Mouse (Mus musculus) stomach, embryonic 15.5 days (tissue): ENCODE measurements around the gene Mrpl40. TPM values are rescaled to one million over a fixed set of nuclear protein-coding genes. Genes with fewer than 3 reads are reported as not detected.
A peak's percentile ranks its signal among the peaks of the same experiment; 100 is the strongest.

ENCODE experiments used
- ATAC-seq: fragments of 200-750 bp; cut with Nextera tagmentation; 2 replicates; pipeline ENCODE4 v1.8.0; 2017; ENCODE audit warnings: low read depth, moderate number of reproducible peaks, moderate TSS enrichment; ENCODE audit not compliant: insufficient read depth, low FRiP score
- H3K27ac ChIP-seq: fragments of 300-500 bp; sonication (generic); 2 replicates; pipeline ENCODE4 v1.5.1; 2015; ENCODE audit warnings: mild to moderate bottlenecking, inconsistent platforms
- H3K27me3 ChIP-seq: fragments of 300-500 bp; sonication (generic); replicated peaks from 2 replicates; pipeline ENCODE4 v1.6.1; 2015; ENCODE audit warnings: inconsistent platforms
- H3K36me3 ChIP-seq: fragments of 300-500 bp; sonication (generic); 2 replicates; pipeline ENCODE4 v1.6.1; 2015; ENCODE audit warnings: inconsistent platforms
- H3K4me1 ChIP-seq: fragments of 300-500 bp; sonication (generic); 2 replicates; pipeline ENCODE4 v1.6.1; 2015; ENCODE audit warnings: inconsistent platforms
- H3K4me2 ChIP-seq: fragments of 300-500 bp; sonication (generic); 2 replicates; pipeline ENCODE4 v1.6.1; 2015; ENCODE audit warnings: mild to moderate bottlenecking, inconsistent platforms
- H3K4me3 ChIP-seq: fragments of 300-500 bp; sonication (generic); replicated peaks from 2 replicates; pipeline ENCODE4 v1.5.1; 2015; ENCODE audit warnings: inconsistent platforms
- H3K9ac ChIP-seq: fragments of 300-500 bp; sonication (generic); 2 replicates; pipeline ENCODE4 v1.6.1; 2015; ENCODE audit warnings: inconsistent platforms
- H3K9me3 ChIP-seq: fragments of 300-500 bp; sonication (generic); 2 replicates; pipeline ENCODE4 v1.6.1; 2016; ENCODE audit warnings: inconsistent platforms
- WGBS: fragments of 180-500 bp; shearing (Covaris S2); methylation state at CpG from one replicate; pipeline ENCODE4 v1.1.7; 2015; 5-methylcytosine and 5-hydroxymethylcytosine counted together
- polyA plus RNA-seq: library from polyadenylated mRNA; unstranded; fragments of >200 nt; fragmentation: Nextera tagmentation; extraction: Ambion mirVana; gene quantifications from 2 replicates; pipeline ENCODE4 v1.2.1, GENCODE M21; 2015

The Mrpl40 gene
- 97.6 and 105 TPM in 2 replicates for polyA plus RNA-seq

DNA sequence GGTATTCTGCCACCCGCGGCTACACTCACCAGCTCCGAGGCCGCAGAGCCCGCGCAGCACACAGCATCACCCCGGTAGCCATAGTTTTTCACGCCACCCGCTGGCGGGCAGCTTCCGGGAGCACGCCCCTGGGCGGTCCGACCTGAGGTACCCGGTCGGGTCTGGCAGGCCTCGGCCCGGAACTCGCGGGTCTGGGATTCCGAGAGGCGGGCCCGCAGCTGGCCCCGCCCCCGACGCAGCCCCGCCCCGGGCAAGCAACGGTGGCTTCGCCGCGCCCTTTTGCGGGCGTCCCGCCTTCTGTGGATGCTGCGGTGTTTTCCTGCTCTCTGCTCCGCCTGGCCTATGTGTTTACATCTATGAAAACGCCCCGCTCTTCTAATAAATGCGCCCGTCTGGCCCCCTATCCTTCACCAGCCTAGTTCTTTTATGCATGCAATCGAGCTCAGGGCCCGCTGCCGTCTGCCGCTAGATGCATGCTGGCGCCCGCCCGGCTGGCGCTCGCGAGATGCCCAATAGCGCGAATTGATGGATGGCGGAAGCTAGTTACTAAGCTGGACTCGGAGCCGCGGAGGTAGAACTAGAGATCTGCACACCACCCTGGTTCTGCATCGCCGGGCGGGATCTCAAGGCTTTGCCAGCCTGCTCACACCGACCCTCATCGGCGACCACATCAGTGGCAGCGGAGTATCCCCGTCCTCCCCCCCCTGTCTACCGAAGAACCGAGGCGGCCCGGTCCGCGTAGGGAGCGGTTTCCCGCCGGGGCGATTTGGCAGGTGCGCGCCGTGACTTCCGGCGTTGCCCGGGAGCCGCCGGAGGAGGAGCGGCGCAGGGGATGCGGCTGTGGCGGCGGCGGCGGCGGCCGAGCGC, at the start of gene Mrpl40, which contains the start of gene Hira:
Gene Mrpl40, minus strand, starts transcription at position 421 of the 867 bp plus-strand sequence.
Gene Hira, plus strand, starts transcription at position 596 of the 867 bp plus-strand sequence.
- Histone ChIP-seq H3K9ac (peak within 1 kb of the TSS; percentile 87), H3K9me3 (no peaks in the 10 kb centered on the region), H3K27me3 (no peaks in the 10 kb centered on the region), H3K4me1 (peaks cover 11% of the 10 kb centered on the region), H3K4me2 (peak within 1 kb of the TSS; percentile 80), H3K36me3 (peaks cover 16% of the 10 kb centered on the region), H3K4me3 (peak within 1 kb of the TSS; percentile 93), H3K27ac (peak within 1 kb of the TSS; percentile 97)
- peak; percentile 95 for ATAC-seq
- WGBS, result under 1% methylated on average over 93 of the region's 93 CpGs

DNA sequence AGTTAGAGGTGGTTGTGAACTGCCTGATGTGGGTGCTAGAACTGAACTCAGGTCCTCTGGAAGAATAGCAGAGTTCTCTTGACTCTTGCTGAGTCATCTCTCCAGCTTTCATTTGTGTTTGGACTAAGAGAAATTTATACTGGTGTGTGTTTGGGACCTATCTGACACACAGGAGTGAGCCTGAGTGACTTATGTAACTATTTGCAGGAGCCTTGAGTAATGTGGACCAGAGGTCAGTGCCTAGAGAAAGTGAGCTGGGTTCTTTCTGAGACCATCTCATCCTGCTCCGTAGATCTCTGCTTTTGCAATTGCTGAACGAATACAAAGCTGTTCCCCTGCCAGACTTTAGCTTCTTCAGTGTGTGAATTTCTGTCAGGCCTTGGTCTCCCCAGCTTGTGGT, 45.1 kb upstream of the Mrpl40 start:
- WGBS, result 89% methylated on average over 2 of the region's 2 CpGs
- no peak overlapping the region for H3K27ac ChIP-seq
- no peaks in the 10 kb centered on the region for H3K4me1 ChIP-seq
- no peaks in the 10 kb centered on the region for H3K9me3 ChIP-seq
- no peak overlapping the region for H3K9ac ChIP-seq
- no peak overlapping the region for H3K4me3 ChIP-seq
- no peaks in the 10 kb centered on the region for H3K27me3 ChIP-seq
- no peak overlapping the region for H3K4me2 ChIP-seq
- peaks cover 25% of the 10 kb centered on the region for H3K36me3 ChIP-seq
- ATAC-seq, result no peak

DNA sequence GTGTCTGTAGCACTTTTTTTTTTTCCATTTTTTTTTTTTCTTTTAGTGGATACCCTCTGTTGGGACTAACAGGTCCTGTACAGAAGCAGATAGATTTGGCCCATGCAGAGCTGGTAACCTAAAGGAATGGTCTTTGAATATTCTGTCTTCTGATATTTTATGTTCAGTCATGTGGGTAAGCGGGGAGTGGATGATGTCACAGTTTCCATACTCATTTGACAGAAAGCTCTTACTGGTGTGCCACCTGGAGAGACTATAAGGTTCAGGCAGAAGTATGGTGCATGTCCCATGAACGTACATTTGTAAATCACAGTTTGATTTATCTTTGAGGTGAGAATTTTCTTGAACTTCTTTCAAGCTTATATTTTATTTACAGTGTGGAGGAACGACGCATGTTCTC, 39.4 kb upstream of the Mrpl40 start:
- Histone ChIP-seq H3K9me3 (no peaks in the 10 kb centered on the region), H3K36me3 (peaks cover 18% of the 10 kb centered on the region; the same call in 1 of the 2 replicates), H3K9ac (no peak overlapping the region), H3K4me1 (no peaks in the 10 kb centered on the region), H3K27me3 (no peaks in the 10 kb centered on the region), H3K4me3 (no peak overlapping the region), H3K4me2 (no peak overlapping the region), H3K27ac (no peak overlapping the region)
- no peak for ATAC-seq
- 88% methylated on average over 4 of the region's 4 CpGs for WGBS

DNA sequence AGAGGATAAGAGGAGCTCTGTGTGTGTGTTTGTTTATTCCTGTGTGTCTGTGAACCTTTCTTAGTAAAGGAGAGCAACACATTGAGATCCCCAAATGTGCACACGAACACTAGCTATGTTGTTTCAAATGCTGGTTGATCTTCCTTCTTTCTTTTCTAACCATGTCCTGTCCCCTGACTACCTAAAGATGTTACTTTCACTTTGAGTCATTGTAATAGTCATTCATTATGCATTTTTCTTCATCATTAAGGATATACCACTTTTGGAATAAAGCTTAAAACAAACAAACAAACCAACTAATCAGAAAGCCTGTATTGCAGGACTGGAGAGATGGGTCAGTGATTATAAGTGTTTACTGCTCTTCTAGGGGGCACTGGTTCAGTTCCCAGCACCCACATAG, 29.0 kb upstream of the Mrpl40 start:
- no peak overlapping the region for H3K4me3 ChIP-seq

DNA sequence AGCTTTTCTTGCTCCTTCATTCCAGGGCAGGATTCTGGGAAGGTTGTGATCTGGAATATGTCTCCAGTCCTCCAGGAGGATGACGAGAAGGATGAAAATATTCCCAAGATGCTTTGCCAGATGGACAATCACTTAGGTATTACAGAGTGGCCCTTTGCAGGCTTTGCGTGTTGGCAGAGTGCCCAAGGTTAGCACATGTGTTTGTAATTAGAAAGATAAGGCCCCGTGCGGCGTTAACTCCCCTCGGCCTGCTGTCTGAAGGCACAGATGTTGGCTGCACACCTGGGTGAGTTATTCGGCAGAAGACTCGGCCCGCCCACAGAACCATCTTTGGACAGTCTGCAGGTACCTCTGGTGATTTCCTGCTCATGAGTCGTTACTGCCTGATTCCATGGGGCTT, 19.8 kb upstream of the Mrpl40 start:
- Histone ChIP-seq H3K4me1 (no peaks in the 10 kb centered on the region), H3K4me2 (no peak overlapping the region), H3K9me3 (no peaks in the 10 kb centered on the region), H3K27me3 (no peaks in the 10 kb centered on the region), H3K27ac (no peak overlapping the region), H3K36me3 (peaks cover 16% of the 10 kb centered on the region), H3K9ac (no peak overlapping the region), H3K4me3 (no peak overlapping the region)
- WGBS, result 57% methylated on average over 10 of the region's 10 CpGs
- ATAC-seq, result peak; percentile 31; the same call in 1 of the 2 replicates

More for the DNA sequence above, 29.0 kb upstream of the Mrpl40 start:
- ATAC-seq, result no peak
- Histone ChIP-seq H3K9me3 (no peaks in the 10 kb centered on the region), H3K27me3 (no peaks in the 10 kb centered on the region), H3K4me1 (no peaks in the 10 kb centered on the region), H3K36me3 (peaks cover 13% of the 10 kb centered on the region; the same call in 1 of the 2 replicates), H3K27ac (no peak overlapping the region), H3K9ac (no peak overlapping the region), H3K4me2 (no peak overlapping the region)
- 95% methylated on average over 1 of the region's 1 CpGs for WGBS

DNA sequence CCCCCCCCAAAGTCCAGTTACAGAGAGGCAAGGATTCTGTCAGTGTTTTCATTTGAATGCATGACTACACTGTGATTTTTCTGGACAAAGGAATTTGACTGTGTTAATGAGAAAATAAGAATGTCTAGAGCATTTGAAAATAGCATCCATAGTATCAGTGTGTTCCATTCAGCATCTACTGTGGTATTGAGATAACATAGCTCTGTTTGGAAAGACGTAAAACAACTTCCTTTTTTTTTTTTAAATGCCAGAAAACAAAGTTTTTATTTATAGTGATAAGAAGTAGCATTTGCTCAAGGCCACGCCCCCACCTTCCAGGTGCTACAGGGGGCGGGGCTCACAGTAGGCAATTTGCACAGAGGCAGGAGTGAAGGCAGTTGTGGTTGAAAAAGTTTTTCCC, 18.6 kb upstream of the Mrpl40 start:
- Histone ChIP-seq H3K27me3 (no peaks in the 10 kb centered on the region), H3K4me2 (no peak overlapping the region), H3K4me3 (no peak overlapping the region), H3K4me1 (no peaks in the 10 kb centered on the region), H3K27ac (no peak overlapping the region), H3K9ac (no peak overlapping the region), H3K36me3 (peaks cover 14% of the 10 kb centered on the region; the same call in 1 of the 2 replicates), H3K9me3 (no peaks in the 10 kb centered on the region)
- ATAC-seq, result no peak
- WGBS, result 79% methylated on average over 3 of the region's 3 CpGs

DNA sequence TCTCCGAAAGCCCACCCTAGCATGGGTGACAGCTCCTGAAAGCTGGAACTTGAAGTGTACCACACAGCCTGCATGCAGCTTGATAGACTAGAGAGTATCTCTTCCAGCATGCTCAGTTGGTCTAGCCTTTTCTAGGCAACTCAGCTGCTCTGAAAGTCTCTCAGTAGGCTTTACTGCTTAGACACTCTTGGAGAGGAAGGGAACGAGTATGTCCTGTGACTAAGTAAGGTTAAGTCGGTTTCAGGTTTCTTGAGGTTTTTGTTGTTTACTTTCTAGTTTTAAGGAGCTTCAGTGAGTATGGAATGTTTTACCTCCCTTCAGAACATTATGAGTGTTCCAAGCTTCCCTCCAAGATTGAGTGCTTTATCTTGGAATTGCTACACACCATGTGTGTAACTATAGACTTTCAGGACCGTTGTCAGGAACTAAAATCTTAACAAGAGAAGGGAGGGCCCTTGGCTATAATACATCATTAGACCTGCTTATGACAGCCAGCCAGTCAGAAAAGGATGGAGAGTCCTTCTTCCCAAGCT, 17.2 kb upstream of the Mrpl40 start:
- no peak for ATAC-seq
- Histone ChIP-seq H3K9me3 (no peaks in the 10 kb centered on the region), H3K4me2 (no peak overlapping the region), H3K27ac (no peak overlapping the region), H3K4me1 (no peaks in the 10 kb centered on the region), H3K36me3 (peaks cover 9% of the 10 kb centered on the region; the same call in 1 of the 2 replicates), H3K27me3 (no peaks in the 10 kb centered on the region), H3K9ac (no peak overlapping the region), H3K4me3 (no peak overlapping the region)
- 67% methylated on average over 4 of the region's 4 CpGs for WGBS

DNA sequence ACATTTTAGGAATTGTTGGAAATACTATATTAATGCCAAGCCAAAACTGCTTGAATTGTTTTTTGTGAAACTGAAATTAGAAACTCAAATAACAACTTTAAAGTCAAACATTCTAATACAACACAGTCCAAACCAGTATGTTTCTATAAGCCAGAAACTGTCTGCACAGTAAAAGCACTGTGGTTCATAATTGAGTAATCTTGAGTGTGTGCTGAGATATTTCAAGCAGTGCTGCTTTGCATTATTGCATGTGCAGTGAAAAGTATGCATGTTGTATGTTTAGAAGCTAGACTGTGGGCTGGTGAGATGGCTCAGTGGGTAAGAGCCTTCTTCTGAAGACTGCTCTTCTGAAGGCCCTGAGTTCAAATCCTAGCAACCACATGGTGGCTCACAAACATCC, 7.4 kb upstream of the Mrpl40 start:
- H3K4me2 ChIP-seq, result no peak overlapping the region
- H3K27ac ChIP-seq, result no peak overlapping the region
- no peaks in the 10 kb centered on the region for H3K27me3 ChIP-seq
- ATAC-seq, result no peak
- 0 out of 2 replicates have a peak, but pooled peaks cover 3% of the 10 kb centered on the region for H3K36me3 ChIP-seq
- peaks cover 5% of the 10 kb centered on the region for H3K4me1 ChIP-seq
- no peaks in the 10 kb centered on the region for H3K9me3 ChIP-seq
- H3K9ac ChIP-seq, result no peak overlapping the region
- no peak overlapping the region for H3K4me3 ChIP-seq

DNA sequence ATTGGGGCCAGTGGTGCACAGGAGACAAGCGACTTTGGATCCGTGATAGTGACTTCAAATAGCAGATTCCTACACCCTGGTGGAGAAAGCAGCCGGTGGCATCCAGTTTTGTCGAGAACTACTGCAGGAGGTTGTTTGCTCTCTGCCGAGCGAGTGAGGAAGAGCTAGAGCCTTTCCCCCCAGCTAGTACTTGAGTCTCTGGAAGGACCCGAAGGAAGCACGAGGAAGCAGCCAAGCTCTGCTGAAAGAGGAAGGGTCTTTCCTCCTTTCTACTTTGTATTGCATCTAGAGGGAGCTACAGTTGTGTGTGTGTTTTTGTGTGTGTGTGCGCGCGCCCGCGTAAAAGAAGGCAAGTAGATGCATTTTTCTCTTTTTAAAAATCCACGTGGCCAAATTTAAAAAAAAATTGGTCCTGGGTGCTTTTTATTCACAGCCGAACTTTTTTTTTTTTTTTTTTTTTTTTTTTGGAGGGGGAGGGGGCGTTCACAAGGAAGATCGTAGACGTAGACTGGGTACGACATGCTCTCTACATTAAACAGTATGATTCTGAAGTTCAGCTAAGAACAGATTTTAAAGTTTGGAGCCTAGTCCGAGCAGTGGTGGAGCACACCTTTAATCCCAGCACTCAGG, 1.5 kb upstream of the Mrpl40 start:
- whole genome bisulfite sequencing, result 21% methylated on average over 20 of the region's 20 CpGs
- no peaks in the 10 kb centered on the region for H3K9me3 ChIP-seq
- ATAC-seq, result no peak
- no peaks in the 10 kb centered on the region for H3K27me3 ChIP-seq
- peak overlapping the region; percentile 87 for H3K9ac ChIP-seq
- peak overlapping the region; percentile 97 for H3K27ac ChIP-seq
- peaks cover 11% of the 10 kb centered on the region for H3K4me1 ChIP-seq
- peak overlapping the region; percentile 80 for H3K4me2 ChIP-seq
- H3K4me3 ChIP-seq, result peak overlapping the region; percentile 93
- H3K36me3 ChIP-seq, result peaks cover 9% of the 10 kb centered on the region

DNA sequence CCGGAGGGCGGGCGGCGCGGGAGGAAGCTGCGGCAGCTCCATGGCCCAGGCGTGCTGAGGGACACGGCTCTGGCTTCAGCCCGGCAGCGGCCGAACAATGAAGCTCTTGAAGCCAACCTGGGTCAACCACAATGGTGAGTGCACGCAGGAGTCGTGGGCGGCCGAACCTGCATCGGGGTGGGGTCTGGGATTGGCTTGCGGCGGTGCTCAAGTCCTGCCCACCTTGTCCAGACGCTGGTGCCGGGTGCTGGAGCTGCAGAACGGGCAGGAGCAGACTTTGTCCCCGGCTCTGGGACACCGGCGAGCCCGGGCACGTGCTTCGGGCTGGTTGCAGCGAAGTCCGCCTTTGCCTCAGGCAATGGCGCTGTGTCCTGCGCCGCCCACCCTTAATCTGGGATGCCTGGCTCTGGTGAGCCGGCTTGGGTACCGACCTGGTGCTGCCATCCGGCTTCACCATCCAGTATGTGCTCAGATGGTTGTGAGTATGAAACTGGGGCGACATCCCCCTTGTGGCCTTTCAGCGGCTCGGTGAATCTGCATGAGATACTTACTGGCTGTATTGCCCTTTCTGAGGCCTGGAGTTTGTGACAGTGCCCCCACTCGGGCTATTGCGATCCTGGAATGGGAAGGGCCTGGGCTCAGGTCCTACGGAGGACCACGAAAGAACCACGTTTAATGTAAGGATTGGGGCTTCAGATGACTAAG, 876 bp upstream of the Mrpl40 start:
- peak; percentile 5; the same call in 1 of the 2 replicates for ATAC-seq
- peak overlapping the region; percentile 93 for H3K4me3 ChIP-seq
- H3K4me2 ChIP-seq, result peak overlapping the region; percentile 80
- H3K9me3 ChIP-seq, result no peaks in the 10 kb centered on the region
- peaks cover 10% of the 10 kb centered on the region for H3K36me3 ChIP-seq
- WGBS, result under 1% methylated on average over 43 of the region's 43 CpGs
- no peaks in the 10 kb centered on the region for H3K27me3 ChIP-seq
- peak overlapping the region; percentile 97 for H3K27ac ChIP-seq
- peak overlapping the region; percentile 87 for H3K9ac ChIP-seq
- H3K4me1 ChIP-seq, result peaks cover 11% of the 10 kb centered on the region

DNA sequence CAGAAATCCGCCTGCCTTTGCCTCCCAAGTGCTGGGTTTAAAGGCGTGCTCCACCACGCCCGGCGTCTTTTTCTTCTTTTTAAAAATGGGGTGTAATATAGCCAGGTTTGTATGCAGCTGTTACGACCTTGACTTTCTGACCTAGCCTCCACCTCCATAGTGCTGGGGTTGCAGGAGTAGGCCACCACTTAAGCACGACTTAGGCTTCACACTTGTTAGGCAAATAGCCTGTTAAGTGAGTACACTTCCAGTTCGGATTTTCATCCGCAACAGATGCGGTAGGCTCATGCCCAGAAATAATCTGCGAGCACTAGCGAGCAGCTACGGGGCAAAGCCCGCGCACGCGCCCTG, 596 bp downstream of the Mrpl40 start:
- Histone ChIP-seq H3K9ac (peak overlapping the region; percentile 67), H3K4me3 (peak overlapping the region; percentile 93), H3K9me3 (no peaks in the 10 kb centered on the region), H3K36me3 (peaks cover 19% of the 10 kb centered on the region), H3K4me2 (peak overlapping the region; percentile 80), H3K27ac (peak overlapping the region; percentile 97), H3K4me1 (peaks cover 11% of the 10 kb centered on the region), H3K27me3 (no peaks in the 10 kb centered on the region)
- ATAC-seq, result no peak
- under 1% methylated on average over 17 of the region's 17 CpGs for WGBS
